Mouse (Mus musculus): ENCODE measurements around the gene Spata31d1d. TPM values are rescaled to one million over a fixed set of nuclear protein-coding genes. Genes with fewer than 3 reads are reported as not detected.
"Not testable (repeated sequence)": the region's sequence is repeated elsewhere in the genome, so short reads cannot be mapped to it uniquely, and the experiment has no call there.

The Spata31d1d gene
- not detected in 2 replicates for polyA plus RNA-seq (2015; fragmentation: Nextera tagmentation; extraction: Ambion mirVana)

- Histone ChIP-seq H3K9me3 (no peaks in the 10 kb centered on the region), H3K9ac (replicated peaks) (no peak within 1 kb of the TSS), H3K4me1 (replicated peaks) (0 out of 2 replicates have a peak, but pooled peaks cover under 1% of the 10 kb centered on the region), H3K4me3 (replicated peaks) (no peak within 1 kb of the TSS), H3K27ac (no peak within 1 kb of the TSS), H3K27me3 (peaks cover 6% of the 10 kb centered on the region; the same call in 1 of the 2 replicates), H3K4me2 (replicated peaks) (no peak within 1 kb of the TSS), H3K36me3 (no peaks in the 10 kb centered on the region)
- WGBS = 37% methylated on average over 7 of the region's 7 CpGs
- no peak for ATAC-seq
These were observed at the start of gene Spata31d1d for GRCm38 (mm10) chr13:59731652-59732051. Gene Spata31d1d, minus strand, starts transcription at chr13:59731752.

- H3K4me2 ChIP-seq (replicated peaks); H3K4me3 ChIP-seq (replicated peaks); H3K9ac ChIP-seq (replicated peaks); H3K27me3 ChIP-seq; H3K4me1 ChIP-seq (replicated peaks); H3K9me3 ChIP-seq; ATAC-seq; H3K27ac ChIP-seq: not testable (repeated sequence)
- peaks cover 95% of the 10 kb centered on the region for H3K36me3 ChIP-seq
- WGBS = 100% methylated on average over 1 of the region's 1 CpGs
These were observed 48.3 kb upstream of the Spata31d1d start for GRCm38 (mm10) chr13:59779744-59780264.

- 94% methylated on average over 4 of the region's 4 CpGs for WGBS
- no peaks in the 10 kb centered on the region for H3K27me3 ChIP-seq
- no peak overlapping the region for H3K9ac ChIP-seq (replicated peaks)
- H3K27ac ChIP-seq = no peak overlapping the region
- H3K4me3 ChIP-seq (replicated peaks) = no peak overlapping the region
- no peaks in the 10 kb centered on the region for H3K4me1 ChIP-seq (replicated peaks)
- ATAC-seq = no peak
- no peak overlapping the region for H3K4me2 ChIP-seq (replicated peaks)
- H3K36me3 ChIP-seq = peaks cover 91% of the 10 kb centered on the region
- no peaks in the 10 kb centered on the region for H3K9me3 ChIP-seq
These were observed 47.7 kb upstream of the Spata31d1d start for GRCm38 (mm10) chr13:59779213-59779612.

- Histone ChIP-seq H3K27ac (no peak overlapping the region), H3K27me3 (no peaks in the 10 kb centered on the region), H3K9ac (replicated peaks) (no peak overlapping the region), H3K4me3 (replicated peaks) (no peak overlapping the region), H3K9me3 (no peaks in the 10 kb centered on the region), H3K4me2 (replicated peaks) (no peak overlapping the region), H3K36me3 (peaks cover 79% of the 10 kb centered on the region), H3K4me1 (replicated peaks) (peaks cover 13% of the 10 kb centered on the region)
- ATAC-seq = no peak
- 90% methylated on average over 3 of the region's 3 CpGs for WGBS
These were observed 43.6 kb upstream of the Spata31d1d start for GRCm38 (mm10) chr13:59775168-59775567.

GRCm38 (mm10) chr13:59771257-59771656 lies 39.7 kb upstream of the Spata31d1d start:
- peak overlapping the region; percentile 98; the same call in 1 of the 2 replicates for H3K27ac ChIP-seq
- no peak for ATAC-seq
- peak overlapping the region; percentile 68 for H3K4me2 ChIP-seq (replicated peaks)
- H3K4me3 ChIP-seq (replicated peaks) = peak overlapping the region; percentile 84; the same call in 1 of the 2 replicates
- H3K4me1 ChIP-seq (replicated peaks) = peaks cover 40% of the 10 kb centered on the region
- 79% methylated on average over 9 of the region's 9 CpGs for WGBS
- no peaks in the 10 kb centered on the region for H3K27me3 ChIP-seq
- no peaks in the 10 kb centered on the region for H3K9me3 ChIP-seq
- peak overlapping the region; percentile 75 for H3K9ac ChIP-seq (replicated peaks)
- peaks cover 46% of the 10 kb centered on the region for H3K36me3 ChIP-seq

GRCm38 (mm10) chr13:59770847-59771246 lies 39.3 kb upstream of the Spata31d1d start:
- no peak for ATAC-seq
- no peaks in the 10 kb centered on the region for H3K9me3 ChIP-seq
- peak overlapping the region; percentile 98 for H3K27ac ChIP-seq
- H3K4me1 ChIP-seq (replicated peaks) = peaks cover 44% of the 10 kb centered on the region
- peaks cover 42% of the 10 kb centered on the region for H3K36me3 ChIP-seq
- H3K9ac ChIP-seq (replicated peaks) = peak overlapping the region; percentile 75
- H3K27me3 ChIP-seq = no peaks in the 10 kb centered on the region
- peak overlapping the region; percentile 84 for H3K4me3 ChIP-seq (replicated peaks)
- H3K4me2 ChIP-seq (replicated peaks) = peak overlapping the region; percentile 68
- 78% methylated on average over 9 of the region's 9 CpGs for WGBS

GRCm38 (mm10) chr13:59770164-59770562 lies 38.6 kb upstream of the Spata31d1d start:
- H3K27me3 ChIP-seq = no peaks in the 10 kb centered on the region
- H3K36me3 ChIP-seq = peaks cover 36% of the 10 kb centered on the region
- H3K4me1 ChIP-seq (replicated peaks) = peaks cover 47% of the 10 kb centered on the region
- H3K27ac ChIP-seq = peak overlapping the region; percentile 98
- H3K9ac ChIP-seq (replicated peaks) = peak overlapping the region; percentile 75
- peak overlapping the region; percentile 84 for H3K4me3 ChIP-seq (replicated peaks)
- H3K4me2 ChIP-seq (replicated peaks) = peak overlapping the region; percentile 68
- ATAC-seq = peak; percentile 89
- WGBS = under 1% methylated on average over 28 of the region's 28 CpGs
- H3K9me3 ChIP-seq = no peaks in the 10 kb centered on the region

GRCm38 (mm10) chr13:59769296-59770163 lies 38.0 kb upstream of the Spata31d1d start, which contains the start of gene Isca1:
Gene Isca1, minus strand, starts transcription at chr13:59769810.
- Histone ChIP-seq H3K27ac (peak within 1 kb of the TSS; percentile 98), H3K27me3 (no peaks in the 10 kb centered on the region), H3K4me3 (replicated peaks) (peak within 1 kb of the TSS; percentile 84), H3K9ac (replicated peaks) (peak within 1 kb of the TSS; percentile 87), H3K4me1 (replicated peaks) (peaks cover 47% of the 10 kb centered on the region), H3K9me3 (no peaks in the 10 kb centered on the region), H3K36me3 (peaks cover 31% of the 10 kb centered on the region), H3K4me2 (replicated peaks) (peak within 1 kb of the TSS; percentile 68)
- peak; percentile 99 for ATAC-seq
- WGBS = under 1% methylated on average over 91 of the region's 91 CpGs

GRCm38 (mm10) chr13:59768531-59768930 lies 37.0 kb upstream of the Spata31d1d start:
- H3K4me1 ChIP-seq (replicated peaks) = peaks cover 47% of the 10 kb centered on the region
- H3K36me3 ChIP-seq = peaks cover 26% of the 10 kb centered on the region
- no peak overlapping the region; the same call in 1 of the 2 replicates for H3K27ac ChIP-seq
- H3K9me3 ChIP-seq = no peaks in the 10 kb centered on the region
- no peaks in the 10 kb centered on the region for H3K27me3 ChIP-seq
- H3K9ac ChIP-seq (replicated peaks) = peak overlapping the region; percentile 87
- peak overlapping the region; percentile 57 for H3K4me2 ChIP-seq (replicated peaks)
- H3K4me3 ChIP-seq (replicated peaks) = peak overlapping the region; percentile 84
- 34% methylated on average over 13 of the region's 13 CpGs for WGBS
- ATAC-seq = no peak

- Histone ChIP-seq H3K9me3 (no peaks in the 10 kb centered on the region), H3K36me3 (peaks cover 18% of the 10 kb centered on the region), H3K27me3 (no peaks in the 10 kb centered on the region), H3K9ac (replicated peaks) (0 out of 2 replicates have a peak overlapping the region, but pooled peaks have one; percentile 2), H3K27ac (no peak overlapping the region), H3K4me3 (replicated peaks) (no peak overlapping the region), H3K4me1 (replicated peaks) (peaks cover 47% of the 10 kb centered on the region), H3K4me2 (replicated peaks) (peak overlapping the region; percentile 15)
- 85% methylated on average over 11 of the region's 11 CpGs for WGBS
- ATAC-seq = no peak
These were observed 35.4 kb upstream of the Spata31d1d start for GRCm38 (mm10) chr13:59766786-59767515.

GRCm38 (mm10) chr13:59762791-59763190 lies 31.2 kb upstream of the Spata31d1d start:
- 94% methylated on average over 7 of the region's 7 CpGs for WGBS
- Histone ChIP-seq H3K9me3 (no peaks in the 10 kb centered on the region), H3K4me3 (replicated peaks) (no peak overlapping the region), H3K27ac (no peak overlapping the region), H3K27me3 (no peaks in the 10 kb centered on the region), H3K9ac (replicated peaks) (no peak overlapping the region), H3K4me2 (replicated peaks) (no peak overlapping the region), H3K36me3 (peaks cover 43% of the 10 kb centered on the region), H3K4me1 (replicated peaks) (peaks cover 22% of the 10 kb centered on the region)
- ATAC-seq = no peak

Data from midbrain, embryonic 13.5 days (tissue).